Mouse (Mus musculus): ENCODE measurements around the gene H2-K1. TPM values are rescaled to one million over a fixed set of nuclear protein-coding genes. Genes with fewer than 3 reads are reported as not detected.

Gene H2-K1
- total RNA-seq, 1 experiment from 2014 or later = 1,803 TPM

GRCm38 (mm10) chr17:33947430-33948089 lies 52.6 kb downstream of the H2-K1 start:
- ATAC-seq (ENCODE audit: extremely low read depth, insufficient number of reproducible peaks, low FRiP score, poor library complexity, severe bottlenecking) = no peak

Other genes starting within 250 kb of the H2-K1 start
- gene Rab11b, start 239.8 kb downstream of the H2-K1 start, total RNA-seq (2017) = 33.9 and 50.0 TPM in 2 replicates
- gene Angptl4, start 218.5 kb downstream of the H2-K1 start, total RNA-seq (2017) = 2.3 TPM in 1 of 2 replicates, not detected in the other
- gene Kank3, start 189.8 kb downstream of the H2-K1 start, total RNA-seq (2017) = 3.1 and 4.0 TPM in 2 replicates
- gene Rps28, start 175.8 kb downstream of the H2-K1 start, total RNA-seq (2017) = 701 and 811 TPM in 2 replicates
- 138 and 155 TPM in 2 replicates for gene Ndufa7, start 175.8 kb downstream of the H2-K1 start, total RNA-seq (2017)
- 1.6 and 2.9 TPM in 2 replicates for gene Cd320, start 157.3 kb downstream of the H2-K1 start, total RNA-seq (2017)
- gene Gm7029, start 126.5 kb downstream of the H2-K1 start, total RNA-seq (2017) = not detected in 2 replicates
- 0.86 and 3.0 TPM in 2 replicates for gene Kifc1, start 109.7 kb downstream of the H2-K1 start, total RNA-seq (2017)
- 0.93 TPM in 1 of 2 replicates, not detected in the other for gene Platr17, start 95.2 kb downstream of the H2-K1 start, total RNA-seq (2017)
- gene Daxx, start 90.9 kb downstream of the H2-K1 start, total RNA-seq (2017) = 74.4 and 81.8 TPM in 2 replicates
- 198 and 225 TPM in 2 replicates for gene Tapbp, start 84.4 kb downstream of the H2-K1 start, total RNA-seq (2017)
- gene Zbtb22, start 84.4 kb downstream of the H2-K1 start, total RNA-seq (2017) = 39.3 and 41.3 TPM in 2 replicates
- gene Rgl2, start 70.8 kb downstream of the H2-K1 start, total RNA-seq (2017) = 146 and 180 TPM in 2 replicates
- 63.5 and 71.6 TPM in 2 replicates for gene Pfdn6, start 60.0 kb downstream of the H2-K1 start, total RNA-seq (2017)
- 16.1 and 24.2 TPM in 2 replicates for gene Wdr46, start 59.7 kb downstream of the H2-K1 start, total RNA-seq (2017)
- 7.1 and 7.7 TPM in 2 replicates for gene B3galt4, start 48.9 kb downstream of the H2-K1 start, total RNA-seq (2017)
- gene Vps52, start 44.5 kb downstream of the H2-K1 start, total RNA-seq (2017) = 31.5 and 40.8 TPM in 2 replicates
- gene Rps18, start 44.3 kb downstream of the H2-K1 start, total RNA-seq (2017) = 780 and 810 TPM in 2 replicates
- gene Ring1, start 24.3 kb upstream of the H2-K1 start, total RNA-seq (2017) = 14.8 and 24.3 TPM in 2 replicates
- 89.7 and 114 TPM in 2 replicates for gene H2-Ke6, start 27.7 kb upstream of the H2-K1 start, total RNA-seq (2017)
- 65.5 and 69.1 TPM in 2 replicates for gene Slc39a7, start 31.3 kb upstream of the H2-K1 start, total RNA-seq (2017)
- 65.3 and 70.2 TPM in 2 replicates for gene Rxrb, start 31.5 kb upstream of the H2-K1 start, total RNA-seq (2017)
- gene Col11a2, start 39.1 kb upstream of the H2-K1 start, total RNA-seq (2017) = 10.4 and 13.0 TPM in 2 replicates
- 119 and 138 TPM in 2 replicates for gene H2-Oa, start 92.0 kb upstream of the H2-K1 start, total RNA-seq (2017)
- gene H2-DMa, start 119.2 kb upstream of the H2-K1 start, total RNA-seq (2017) = 221 and 234 TPM in 2 replicates
- 714 and 721 TPM in 2 replicates for gene Brd2, start 122.3 kb upstream of the H2-K1 start, total RNA-seq (2017)
- 699 and 729 TPM in 2 replicates for gene H2-DMb2, start 143.0 kb upstream of the H2-K1 start, total RNA-seq (2017)
- gene H2-DMb1, start 152.7 kb upstream of the H2-K1 start, total RNA-seq (2017) = 278 and 300 TPM in 2 replicates
- gene Tap1, start 187.2 kb upstream of the H2-K1 start, total RNA-seq (2017) = 221 and 235 TPM in 2 replicates
- gene Psmb9, start 187.4 kb upstream of the H2-K1 start, total RNA-seq (2017) = 132 and 176 TPM in 2 replicates
- gene Psmb8, start 197.4 kb upstream of the H2-K1 start, total RNA-seq (2017) = 312 and 336 TPM in 2 replicates
- 108 and 112 TPM in 2 replicates for gene Tap2, start 203.2 kb upstream of the H2-K1 start, total RNA-seq (2017)
- 965 and 1,002 TPM in 2 replicates for gene H2-Ob, start 238.6 kb upstream of the H2-K1 start, total RNA-seq (2017)

Measured in neutrophil, adult 5-6 weeks (primary cell).